Mouse (Mus musculus): ENCODE measurements around the gene Kazald1. TPM values are rescaled to one million over a fixed set of nuclear protein-coding genes. Genes with fewer than 3 reads are reported as not detected.

Gene Kazald1
- polyA plus RNA-seq, 1 experiment = 9.1 TPM

DNA sequence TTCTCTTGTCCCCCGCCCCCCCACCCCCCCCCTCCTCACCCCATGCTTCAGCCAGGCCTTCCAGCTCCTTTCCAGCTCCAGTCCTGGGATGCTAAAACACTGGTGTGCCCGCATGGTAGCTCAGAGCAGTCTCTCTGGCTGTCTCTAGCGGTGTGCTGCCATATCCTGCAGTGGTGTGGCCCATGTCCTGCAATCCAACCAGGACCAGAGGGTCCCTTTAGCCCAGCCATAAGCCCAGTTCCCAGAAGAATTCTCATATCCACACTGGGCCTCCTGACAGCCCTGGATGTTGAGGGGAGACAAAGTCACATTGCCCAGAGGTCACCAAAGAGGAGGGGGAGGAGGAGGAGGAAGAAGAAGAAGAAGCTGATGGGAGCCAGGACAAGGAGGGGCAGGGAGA is 39.7 kb downstream of the Kazald1 start:
- TF ChIP-seq CTCF (IDR thresholded peaks at IDR 0.05; ENCODE audit: extremely low read depth, insufficient read depth, low read length) (no peak), POLR2A (IDR thresholded peaks at IDR 0.05; ENCODE audit: extremely low read depth, insufficient read depth, low read length) (no peak)
- H3K27ac ChIP-seq (ENCODE audit: insufficient read depth, low read length) = no peak overlapping the region
- no peaks in the 10 kb centered on the region for H3K4me1 ChIP-seq (ENCODE audit: control insufficient read depth, insufficient read depth, low read length)
- H3K4me3 ChIP-seq (ENCODE audit: insufficient read depth, low read length) = no peak overlapping the region

DNA sequence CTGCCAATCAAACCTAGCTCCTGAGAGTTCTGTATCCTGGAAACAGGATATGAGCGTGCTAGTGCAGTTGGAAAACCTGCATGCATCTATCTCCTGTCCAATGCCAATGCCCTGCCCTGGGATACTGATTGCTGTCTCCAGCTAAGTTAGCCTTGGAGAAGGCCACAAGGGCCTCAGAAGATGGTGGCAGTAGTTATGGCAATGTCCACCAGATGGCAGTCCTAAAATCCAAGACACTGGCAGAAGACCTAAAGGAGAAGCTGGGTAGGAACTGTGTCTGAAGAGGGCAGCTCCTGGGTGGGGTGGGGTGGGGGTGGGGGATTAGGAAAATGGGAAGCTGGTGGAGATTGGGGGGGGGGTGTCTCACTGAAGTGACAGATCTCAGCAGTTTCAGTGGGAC is 41.8 kb downstream of the Kazald1 start:
- H3K4me3 ChIP-seq (ENCODE audit: insufficient read depth, low read length) = no peak overlapping the region
- no peak overlapping the region for H3K27ac ChIP-seq (ENCODE audit: insufficient read depth, low read length)
- no peaks in the 10 kb centered on the region for H3K4me1 ChIP-seq (ENCODE audit: control insufficient read depth, insufficient read depth, low read length)
- TF ChIP-seq CTCF (IDR thresholded peaks at IDR 0.05; ENCODE audit: extremely low read depth, insufficient read depth, low read length) (peak; percentile 63), POLR2A (IDR thresholded peaks at IDR 0.05; ENCODE audit: extremely low read depth, insufficient read depth, low read length) (no peak)

Other genes starting within 250 kb of the Kazald1 start
- 40.8 and 44.3 TPM in 2 replicates for gene Slf2, start 144.1 kb upstream of the Kazald1 start, polyA plus RNA-seq (2012; rRNA removed)
- gene Sema4g, start 86.1 kb upstream of the Kazald1 start, polyA plus RNA-seq (2012; rRNA removed) = 26.5 and 27.8 TPM in 2 replicates
- gene Twnk, start 69.6 kb upstream of the Kazald1 start, polyA plus RNA-seq (2012; rRNA removed) = 10.5 and 10.7 TPM in 2 replicates
- 68.3 and 70.8 TPM in 2 replicates for gene Mrpl43, start 68.8 kb upstream of the Kazald1 start, polyA plus RNA-seq (2012; rRNA removed)
- gene Lzts2, start 60.8 kb upstream of the Kazald1 start, polyA plus RNA-seq (2012; rRNA removed) = 39.3 and 40.1 TPM in 2 replicates
- gene Pdzd7, start 29.5 kb upstream of the Kazald1 start, polyA plus RNA-seq (2012; rRNA removed) = 7.5 and 8.8 TPM in 2 replicates
- gene Sfxn3, start 27.7 kb upstream of the Kazald1 start, polyA plus RNA-seq (2012; rRNA removed) = 113 and 119 TPM in 2 replicates
- not detected in 2 replicates for gene Tlx1, start 75.4 kb downstream of the Kazald1 start, polyA plus RNA-seq (2012; rRNA removed)
- gene Lbx1, start 160.6 kb downstream of the Kazald1 start, polyA plus RNA-seq (2012; rRNA removed) = 0.04 TPM in 1 of 2 replicates, not detected in the other

Data from cortical plate, adult 2 months (tissue).